Mouse (Mus musculus) MEL (cell line): ENCODE measurements around the gene Gng12. TPM values are rescaled to one million over a fixed set of nuclear protein-coding genes. Genes with fewer than 3 reads are reported as not detected.
A peak's percentile ranks its signal among the peaks of the same experiment; 100 is the strongest.

Experiments
- DNase-seq: peaks from one replicate; pipeline ENCODE4 v3.0.0; 2011; ENCODE audit warnings: low read depth, low spot score
- H3K27ac ChIP-seq: 2 replicates; pipeline ENCODE4 v1.5.1; 2012; ENCODE audit warnings: low read depth, mild to moderate bottlenecking, control low read depth, low read length, moderate library complexity; ENCODE audit not compliant: control insufficient read depth
- H3K27me3 ChIP-seq, 2 experiments: fragments of 150-350 bp in 1 of 2; sonication (generic) in 1 of 2; 2 replicates each; pipeline ENCODE4 v1.6.1; 2012; ENCODE audit warnings: low read length in 2 of 2, mild to moderate bottlenecking in 2 of 2, improper control_type of control experiment in 1 of 2, moderate library complexity in 1 of 2; ENCODE audit not compliant: insufficient read depth in 2 of 2, control insufficient read depth in 1 of 2
- H3K36me3 ChIP-seq, 2 experiments: 2 replicates each; pipeline ENCODE4 v1.6.1; 2012 to 2014; ENCODE audit warnings: low read length in 2 of 2, improper control_type of control experiment in 1 of 2, inconsistent platforms in 1 of 2, mild to moderate bottlenecking in 1 of 2; ENCODE audit not compliant: insufficient read depth in 2 of 2, control insufficient read depth in 1 of 2
- H3K4me1 ChIP-seq, 2 experiments: fragments of 150-350 bp in 1 of 2; sonication (generic) in 1 of 2; 2 replicates each; pipeline ENCODE4 v1.6.1; 2012; ENCODE audit warnings: low read length in 2 of 2, improper control_type of control experiment in 1 of 2, mild to moderate bottlenecking in 1 of 2; ENCODE audit not compliant: insufficient read depth in 2 of 2, control insufficient read depth in 1 of 2
- H3K4me3 ChIP-seq, 2 experiments: fragments of 150-350 bp in 1 of 2; sonication (generic) in 1 of 2; 2 replicates each; pipeline ENCODE4 v1.5.1; 2012; ENCODE audit warnings: low read depth in 2 of 2, low read length in 2 of 2, mild to moderate bottlenecking in 2 of 2, moderate library complexity in 2 of 2, control low read depth in 1 of 2, improper control_type of control experiment in 1 of 2; ENCODE audit not compliant: control insufficient read depth in 1 of 2, insufficient read depth in 1 of 2
- H3K79me2 ChIP-seq: 2 replicates; pipeline ENCODE4 v1.6.1; 2012; ENCODE audit warnings: mild to moderate bottlenecking, low read length, moderate library complexity; ENCODE audit not compliant: control insufficient read depth, poor library complexity, insufficient read depth
- H3K9ac ChIP-seq: 2 replicates; pipeline ENCODE4 v1.6.1; 2012; ENCODE audit warnings: low read depth, mild to moderate bottlenecking, control low read depth, low read length, moderate library complexity; ENCODE audit not compliant: control insufficient read depth, poor library complexity, severe bottlenecking
- H3K9me3 ChIP-seq: fragments of 150-350 bp; sonication (generic); replicated peaks from 2 replicates; pipeline ENCODE4 v1.6.1; 2012; ENCODE audit warnings: mild to moderate bottlenecking, low read length, improper control_type of control experiment, moderate library complexity; ENCODE audit not compliant: insufficient read depth
- BHLHE40 ChIP-seq: IDR thresholded peaks from 2 replicates; pipeline ENCODE4 v1.6.1; 2012; ENCODE audit warnings: low read depth, mild to moderate bottlenecking, inconsistent platforms, low read length, improper control_type of control experiment, borderline replicate concordance
- CTCF ChIP-seq, 3 experiments: IDR thresholded peaks in 2 of 3; conservative IDR thresholded peaks in 1 of 3; 2 replicates each; pipeline ENCODE4 v1.5.1; 2011 to 2012; ENCODE audit warnings: low read length in 3 of 3, low read depth in 2 of 3, mild to moderate bottlenecking in 2 of 3, improper control_type of control experiment in 1 of 3, inconsistent platforms in 1 of 3, mixed read lengths in 1 of 3, moderate library complexity in 1 of 3; ENCODE audit not compliant: control insufficient read depth in 1 of 3, insufficient read depth in 1 of 3, poor library complexity in 1 of 3, severe bottlenecking in 1 of 3
- E2F4 ChIP-seq: IDR thresholded peaks from 2 replicates; pipeline ENCODE4 v1.6.1; 2011; ENCODE audit warnings: low read depth, low read length, improper control_type of control experiment, borderline replicate concordance
- ELF1 ChIP-seq: IDR thresholded peaks from 2 replicates; pipeline ENCODE4 v1.6.1; 2014; ENCODE audit warnings: low read depth, mild to moderate bottlenecking, inconsistent platforms, low read length, improper control_type of control experiment, moderate library complexity
- EP300 ChIP-seq, 2 experiments: IDR thresholded peaks; 2 replicates each; pipeline ENCODE4 v1.6.1; 2011; ENCODE audit warnings: improper control_type of control experiment in 2 of 2, low read length in 2 of 2, low read depth in 1 of 2, mild to moderate bottlenecking in 1 of 2
- ETS1 ChIP-seq: IDR thresholded peaks from 2 replicates; pipeline ENCODE4 v1.6.1; 2012; ENCODE audit warnings: low read depth, mild to moderate bottlenecking, inconsistent platforms, low read length, improper control_type of control experiment, moderate library complexity
- GATA1 ChIP-seq: IDR thresholded peaks from 2 replicates; pipeline ENCODE4 v1.6.1; 2011; ENCODE audit warnings: low read depth, low read length, improper control_type of control experiment
- HCFC1 ChIP-seq: IDR thresholded peaks from 2 replicates; pipeline ENCODE4 v1.6.1; 2012; ENCODE audit warnings: low read depth, mild to moderate bottlenecking, inconsistent platforms, low read length, improper control_type of control experiment, moderate library complexity
- JUND ChIP-seq: IDR thresholded peaks from 2 replicates; pipeline ENCODE4 v1.6.1; 2011; ENCODE audit warnings: low read depth, mild to moderate bottlenecking, improper control_type of control experiment, low read length
- KAT2A ChIP-seq: conservative IDR thresholded peaks from 2 replicates; pipeline ENCODE4 v1.6.1; 2012; ENCODE audit warnings: low read depth, low read length, improper control_type of control experiment, inconsistent platforms
- MAFK ChIP-seq: IDR thresholded peaks from 2 replicates; pipeline ENCODE4 v1.6.1; 2011; ENCODE audit warnings: low read depth, mild to moderate bottlenecking, low read length, improper control_type of control experiment, borderline replicate concordance
- MAZ ChIP-seq: IDR thresholded peaks from 2 replicates; pipeline ENCODE4 v1.6.1; 2012; ENCODE audit warnings: low read depth, mild to moderate bottlenecking, inconsistent platforms, low read length, improper control_type of control experiment
- MEF2A ChIP-seq: IDR thresholded peaks from 2 replicates; pipeline ENCODE4 v1.6.1; 2014; ENCODE audit warnings: low read depth, mild to moderate bottlenecking, inconsistent platforms, low read length, improper control_type of control experiment; ENCODE audit not compliant: poor library complexity, insufficient replicate concordance, severe bottlenecking; ENCODE audit errors: extremely low read depth
- MXI1 ChIP-seq: IDR thresholded peaks from 2 replicates; pipeline ENCODE4 v1.6.1; 2011; ENCODE audit warnings: mild to moderate bottlenecking, low read depth, low read length, improper control_type of control experiment
- MYB ChIP-seq: IDR thresholded peaks from 2 replicates; pipeline ENCODE4 v1.6.1; 2011; ENCODE audit warnings: mild to moderate bottlenecking, low read depth, low read length, improper control_type of control experiment
- MYC ChIP-seq: IDR thresholded peaks from 2 replicates; pipeline ENCODE4 v1.6.1; 2011; ENCODE audit warnings: low read depth, mild to moderate bottlenecking, low read length, improper control_type of control experiment, moderate library complexity
- NELFE ChIP-seq: IDR thresholded peaks from 2 replicates; pipeline ENCODE4 v1.6.1; 2011; ENCODE audit warnings: low read depth, low read length, improper control_type of control experiment
- NRF1 ChIP-seq: IDR thresholded peaks from 2 replicates; pipeline ENCODE4 v1.6.1; 2014; ENCODE audit warnings: low read depth, mild to moderate bottlenecking, inconsistent platforms, low read length, improper control_type of control experiment, moderate library complexity; ENCODE audit not compliant: poor library complexity, insufficient read depth, severe bottlenecking
- POLR2AphosphoS2 ChIP-seq: IDR thresholded peaks from 2 replicates; pipeline ENCODE4 v1.6.1; 2011; ENCODE audit warnings: low read length, improper control_type of control experiment
- RAD21 ChIP-seq: IDR thresholded peaks from 2 replicates; pipeline ENCODE4 v1.6.1; 2011; ENCODE audit warnings: mild to moderate bottlenecking, low read depth, low read length, improper control_type of control experiment
- SIN3A ChIP-seq: IDR thresholded peaks from 2 replicates; pipeline ENCODE4 v1.6.1; 2012; ENCODE audit warnings: low read length, improper control_type of control experiment, inconsistent platforms
- TBP ChIP-seq: IDR thresholded peaks from 2 replicates; pipeline ENCODE4 v1.8.0; 2011; ENCODE audit warnings: low read depth, low read length, improper control_type of control experiment
- ZC3H11A ChIP-seq: IDR thresholded peaks from 2 replicates; pipeline ENCODE4 v1.6.1; 2012; ENCODE audit warnings: low read depth, mild to moderate bottlenecking, inconsistent platforms, low read length, improper control_type of control experiment
- ZMIZ1 ChIP-seq: IDR thresholded peaks from 2 replicates; pipeline ENCODE4 v1.6.1; 2012; ENCODE audit warnings: low read depth, mild to moderate bottlenecking, inconsistent platforms, low read length, improper control_type of control experiment, moderate library complexity
- polyA plus RNA-seq, 2 experiments: library from polyadenylated mRNA; stranded (reverse) in 1 of 2; unstranded in 1 of 2; fragments of >175 nt in 1 of 2; fragments of >200 nt in 1 of 2; gene quantifications; 2 replicates each; pipeline versions ENCODE4 v1.2.1 to v1.2.4; 2012; ENCODE audit warnings: low replicate concordance in 2 of 2, low read depth in 1 of 2; ENCODE audit not compliant: insufficient read length in 2 of 2, insufficient read depth in 1 of 2, missing spikeins in 1 of 2
- total RNA-seq: library from RNA; depleted of rRNA; stranded (reverse); fragments of 300-350 nt; gene quantifications from 2 replicates; pipeline ENCODE4 v1.2.3, GENCODE M21; 2012

The Gng12 gene
- total and polyA plus RNA-seq, 3 experiments, result 16.8 to 44.0 TPM; not detected in 1

DNA sequence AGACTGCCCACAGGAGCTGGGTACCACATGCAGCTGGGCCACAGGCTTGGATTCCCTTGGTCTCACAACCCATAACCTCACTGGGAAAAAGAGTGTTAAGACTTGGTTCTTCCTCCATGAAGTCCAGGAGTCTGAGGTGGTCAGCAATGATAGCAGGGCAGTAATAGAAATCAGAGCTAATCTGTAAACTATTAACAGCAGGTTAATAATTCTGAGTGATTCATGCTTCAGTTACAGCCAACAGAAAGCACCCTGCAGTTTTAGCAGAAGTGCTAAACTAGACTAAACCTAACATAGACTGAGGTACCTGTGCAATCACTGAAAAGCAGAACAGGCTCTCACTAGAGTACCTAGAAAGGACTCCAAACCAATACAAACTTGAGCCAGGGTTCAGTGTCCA, 103.6 kb downstream of the Gng12 start:
- TF ChIP-seq ELF1, result no peak
- Histone ChIP-seq H3K4me1 (0 out of 4 replicates have a peak, but pooled peaks cover 0 to 2% of the 10 kb centered on the region in 2 experiments), H3K79me2 (peaks cover 2% of the 10 kb centered on the region; the same call in 1 of the 2 replicates), H3K9ac (no peak overlapping the region), H3K27me3 (no peaks in the 10 kb centered on the region), H3K36me3 (no peaks in the 10 kb centered on the region), H3K9me3 (no peaks in the 10 kb centered on the region), H3K4me3 (no peak overlapping the region), H3K27ac (no peak overlapping the region)
- DNase-seq, result no peak

DNA sequence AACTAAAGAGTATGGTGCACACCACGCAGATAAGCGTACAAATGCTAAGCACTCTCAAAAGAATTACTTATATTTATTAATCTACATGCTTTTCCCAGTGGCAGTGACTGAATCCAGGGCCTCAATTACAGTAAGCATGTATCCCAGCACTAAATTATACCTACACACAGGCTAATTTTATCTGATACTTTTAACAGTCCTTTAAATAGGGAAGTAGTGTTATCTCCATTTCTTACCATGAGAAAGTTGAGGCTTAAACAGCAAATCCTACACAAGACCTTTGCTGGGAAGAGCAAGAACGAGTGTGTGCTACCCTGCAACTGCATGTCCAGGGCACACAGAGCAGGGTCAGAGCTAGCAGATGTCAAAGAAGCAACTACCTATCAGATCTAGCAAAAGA, 113.7 kb downstream of the Gng12 start:
- no peaks in the 10 kb centered on the region for H3K27me3 ChIP-seq

DNA sequence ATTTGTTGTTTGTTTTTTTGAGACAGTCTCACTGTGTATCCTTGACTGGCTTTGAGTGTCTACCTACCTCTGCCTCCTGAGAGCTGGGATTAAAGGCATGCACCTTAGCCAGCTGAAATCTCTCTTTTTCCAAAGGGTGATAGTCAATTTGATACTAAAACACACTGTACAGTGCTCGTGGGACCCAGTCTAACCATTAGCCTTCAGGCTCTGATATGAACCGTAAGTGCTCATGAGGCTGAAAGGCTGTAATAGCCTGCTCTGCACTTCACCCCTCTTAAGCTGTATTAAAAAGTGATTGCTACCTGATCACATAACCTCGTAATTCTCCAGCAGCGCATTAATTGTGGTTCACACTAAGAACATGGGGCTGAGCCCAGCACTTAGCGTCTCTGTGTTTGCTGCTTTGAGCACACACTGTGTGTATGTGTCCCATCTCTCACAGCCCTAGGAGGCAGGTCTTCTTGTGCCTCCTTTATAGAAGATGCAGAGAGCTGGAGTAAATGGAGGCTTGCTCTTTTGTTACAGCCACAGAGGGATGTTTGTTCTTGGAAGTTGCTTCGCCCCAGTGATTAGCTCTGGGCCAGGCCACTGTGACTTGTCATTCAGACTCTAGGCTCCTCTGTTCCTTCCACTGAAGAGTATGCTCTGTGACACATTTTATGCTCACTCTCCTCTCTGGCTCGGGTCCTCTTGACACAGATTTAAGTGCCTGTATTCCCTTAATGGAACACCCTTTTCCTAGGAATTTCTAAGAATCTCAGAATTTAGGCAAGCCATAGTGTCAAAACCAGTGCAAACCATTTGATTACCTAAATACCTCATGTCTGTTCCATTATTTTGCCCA, 114.4 kb downstream of the Gng12 start:
- 0 out of 2 replicates have a peak overlapping the region, but pooled peaks have one; percentile 6 for H3K27ac ChIP-seq

More for the DNA sequence above, 113.7 kb downstream of the Gng12 start:
- H3K36me3 ChIP-seq, result peaks cover 0 to 25% of the 10 kb centered on the region in 2 experiments; a peak in 2 of 4 replicates
- H3K4me1 ChIP-seq, result peaks cover 23 to 28% of the 10 kb centered on the region in 2 experiments
- no peak overlapping the region for H3K4me3 ChIP-seq
- peak; percentile 54 for DNase-seq
- H3K9ac ChIP-seq, result no peak overlapping the region
- H3K9me3 ChIP-seq, result no peaks in the 10 kb centered on the region
- no peak for TF ChIP-seq CTCF (IDR thresholded peaks at IDR 0.05 in 2 of 3, conservative IDR thresholded peaks at IDR 0.05 in 1 of 3; ENCODE audit: control insufficient read depth in 1 of 3, insufficient read depth in 1 of 3, low read depth in 2 of 3, low read length in 3 of 3, poor library complexity in 1 of 3, severe bottlenecking in 1 of 3)
- no peak for TF ChIP-seq E2F4
- TF ChIP-seq TBP, result no peak
- TF ChIP-seq MXI1, result no peak
- no peak; the same call in 1 of the 2 replicates for TF ChIP-seq MYC
- no peak for TF ChIP-seq BHLHE40
- 0 out of 2 replicates have a peak, but pooled peaks have one; percentile 48 for TF ChIP-seq SIN3A
- peak; percentile 65 for TF ChIP-seq ETS1
- no peak for TF ChIP-seq HCFC1
- peak; percentile 82 for TF ChIP-seq GATA1
- no peak for TF ChIP-seq POLR2AphosphoS2
- TF ChIP-seq NRF1, result no peak
- TF ChIP-seq EP300 (IDR thresholded peaks at IDR 0.05; ENCODE audit: low read depth in 1 of 2, low read length in 2 of 2), result peak; percentile 73 to 79
- no peak for TF ChIP-seq ZC3H11A
- TF ChIP-seq MYB, result no peak
- TF ChIP-seq ELF1, result no peak
- no peak for TF ChIP-seq JUND
- TF ChIP-seq MEF2A, result no peak
- TF ChIP-seq MAZ, result no peak
- H3K79me2 ChIP-seq, result no peaks in the 10 kb centered on the region
- peak overlapping the region; percentile 76 for H3K27ac ChIP-seq

More for the DNA sequence above, 114.4 kb downstream of the Gng12 start:
- H3K9me3 ChIP-seq, result no peaks in the 10 kb centered on the region
- no peak overlapping the region for H3K4me3 ChIP-seq
- H3K79me2 ChIP-seq, result no peaks in the 10 kb centered on the region
- peaks cover 0 to 31% of the 10 kb centered on the region in 2 experiments; a peak in 2 of 4 replicates for H3K36me3 ChIP-seq
- DNase-seq, result no peak
- no peak overlapping the region for H3K9ac ChIP-seq
- H3K27me3 ChIP-seq, result no peaks in the 10 kb centered on the region
- peaks cover 30 to 34% of the 10 kb centered on the region in 2 experiments for H3K4me1 ChIP-seq
- TF ChIP-seq MAFK (no peak), ZMIZ1 (no peak), GATA1 (no peak), MEF2A (no peak), NRF1 (no peak), KAT2A (no peak), NELFE (no peak), RAD21 (no peak)
